Mouse (Mus musculus) cerebellum, adult 2 months (tissue): ENCODE results near the gene Gm3404.
"Not testable (repeated sequence)": the region's sequence is repeated elsewhere in the genome, so short reads cannot be mapped to it uniquely, and the experiment has no call there.

Source experiments
- CTCF ChIP-seq: fragments of 200-500 bp; IDR thresholded peaks from 2 replicates; pipeline ENCODE4 v1.5.1; 2011; ENCODE audit warnings: low read depth, mild to moderate bottlenecking, control low read depth, low read length, moderate library complexity, borderline replicate concordance; ENCODE audit not compliant: insufficient read depth
- POLR2A ChIP-seq: fragments of 200-500 bp; IDR thresholded peaks from 2 replicates; pipeline ENCODE4 v1.6.1; 2011; ENCODE audit warnings: low read length, control low read depth, borderline replicate concordance; ENCODE audit not compliant: insufficient read depth

DNA sequence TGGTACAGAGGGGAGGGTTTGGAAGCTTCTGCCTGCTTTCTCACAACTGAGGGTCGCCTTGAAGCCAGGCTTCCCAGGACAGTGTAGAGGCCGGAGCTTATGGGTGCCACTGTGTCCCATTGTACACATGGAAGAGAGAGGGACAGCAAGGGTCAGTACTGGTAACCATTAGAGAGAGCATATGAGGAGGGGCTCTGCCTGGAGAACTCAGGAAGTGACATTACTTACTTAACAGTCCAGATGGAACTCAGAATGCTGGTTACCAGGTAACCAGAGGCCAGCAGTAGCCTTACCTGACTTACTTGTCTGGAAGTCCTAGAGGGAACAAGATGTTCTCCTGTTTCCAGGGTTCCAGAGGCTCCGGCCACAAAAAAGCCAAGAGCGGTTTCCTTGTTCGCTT lies 23.5 kb upstream of the Gm3404 start, which contains the start of gene 4930449I24Rik:
- not testable (repeated sequence) for TF ChIP-seq POLR2A, CTCF
